Mouse (Mus musculus) E14TG2a.4 (cell line): Measurements from ENCODE around the gene Gm49354.

ENCODE experiments used
- H3K27me3 ChIP-seq: 2 replicates; pipeline ENCODE4 v1.6.1; 2014; ENCODE audit warnings: low read length, control low read depth; ENCODE audit not compliant: insufficient read depth
- H3K36me3 ChIP-seq: 2 replicates; pipeline ENCODE4 v1.6.1; 2014; ENCODE audit warnings: low read length, control low read depth; ENCODE audit not compliant: insufficient read depth
- H3K4me1 ChIP-seq: replicated peaks from 2 replicates; pipeline ENCODE4 v1.6.1; 2014; ENCODE audit warnings: low read depth, low read length, control low read depth
- H3K4me3 ChIP-seq: replicated peaks from 2 replicates; pipeline ENCODE4 v1.5.1; 2014; ENCODE audit warnings: mild to moderate bottlenecking, low read length
- H3K9me3 ChIP-seq: 2 replicates; pipeline ENCODE4 v1.6.1; 2014; ENCODE audit warnings: low read length, control low read depth
- CTCF ChIP-seq: conservative IDR thresholded peaks from 2 replicates; pipeline ENCODE4 v1.5.1; 2014; ENCODE audit warnings: low read length
- NANOG ChIP-seq: IDR thresholded peaks from 2 replicates; pipeline ENCODE4 v1.6.1; 2014; ENCODE audit warnings: borderline replicate concordance, low read length, mixed read lengths
- POU5F1 ChIP-seq: IDR thresholded peaks from 2 replicates; pipeline ENCODE4 v1.6.1; 2014; ENCODE audit warnings: low read length, borderline replicate concordance

The Gm49354 gene

GRCm38 (mm10) chr13:59782145-59782544 is at the start of gene Gm49354:
TSS of gene Gm49354 (minus strand) at chr13:59782245.
- Histone ChIP-seq H3K4me1 (no peaks in the 10 kb centered on the region), H3K27me3 (no peaks in the 10 kb centered on the region), H3K4me3 (no peak within 1 kb of the TSS), H3K36me3 (peaks cover 96% of the 10 kb centered on the region), H3K9me3 (no peaks in the 10 kb centered on the region)
- TF ChIP-seq CTCF (no peak), NANOG (no peak), POU5F1 (no peak)

DNA sequence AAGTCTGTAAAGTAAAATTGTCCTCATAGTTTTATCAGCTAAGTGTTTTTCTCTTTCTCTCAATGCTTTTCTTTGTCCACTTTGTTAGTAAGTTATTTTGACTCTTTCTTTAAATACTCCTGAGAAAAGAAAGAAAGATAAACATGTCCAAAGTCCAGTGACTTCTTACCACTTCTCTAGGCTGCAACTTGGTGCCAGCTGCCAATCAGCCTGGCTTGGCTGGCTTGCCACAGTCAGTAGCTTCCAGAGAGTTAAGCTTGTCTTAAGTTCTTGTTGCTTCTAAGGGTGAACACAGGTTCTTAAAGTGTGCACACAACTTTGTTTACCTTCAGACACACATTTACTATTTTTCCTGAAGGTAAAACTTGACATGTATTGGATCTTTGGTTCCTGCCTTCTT is 43.9 kb upstream of the Gm49354 start:
- 0 out of 2 replicates have a peak, but pooled peaks cover 6% of the 10 kb centered on the region for H3K27me3 ChIP-seq
- peaks cover 7% of the 10 kb centered on the region for H3K36me3 ChIP-seq
- H3K4me1 ChIP-seq: peaks cover 23% of the 10 kb centered on the region
- no peak for TF ChIP-seq NANOG
- H3K4me3 ChIP-seq: no peak overlapping the region
- H3K9me3 ChIP-seq: no peaks in the 10 kb centered on the region

DNA sequence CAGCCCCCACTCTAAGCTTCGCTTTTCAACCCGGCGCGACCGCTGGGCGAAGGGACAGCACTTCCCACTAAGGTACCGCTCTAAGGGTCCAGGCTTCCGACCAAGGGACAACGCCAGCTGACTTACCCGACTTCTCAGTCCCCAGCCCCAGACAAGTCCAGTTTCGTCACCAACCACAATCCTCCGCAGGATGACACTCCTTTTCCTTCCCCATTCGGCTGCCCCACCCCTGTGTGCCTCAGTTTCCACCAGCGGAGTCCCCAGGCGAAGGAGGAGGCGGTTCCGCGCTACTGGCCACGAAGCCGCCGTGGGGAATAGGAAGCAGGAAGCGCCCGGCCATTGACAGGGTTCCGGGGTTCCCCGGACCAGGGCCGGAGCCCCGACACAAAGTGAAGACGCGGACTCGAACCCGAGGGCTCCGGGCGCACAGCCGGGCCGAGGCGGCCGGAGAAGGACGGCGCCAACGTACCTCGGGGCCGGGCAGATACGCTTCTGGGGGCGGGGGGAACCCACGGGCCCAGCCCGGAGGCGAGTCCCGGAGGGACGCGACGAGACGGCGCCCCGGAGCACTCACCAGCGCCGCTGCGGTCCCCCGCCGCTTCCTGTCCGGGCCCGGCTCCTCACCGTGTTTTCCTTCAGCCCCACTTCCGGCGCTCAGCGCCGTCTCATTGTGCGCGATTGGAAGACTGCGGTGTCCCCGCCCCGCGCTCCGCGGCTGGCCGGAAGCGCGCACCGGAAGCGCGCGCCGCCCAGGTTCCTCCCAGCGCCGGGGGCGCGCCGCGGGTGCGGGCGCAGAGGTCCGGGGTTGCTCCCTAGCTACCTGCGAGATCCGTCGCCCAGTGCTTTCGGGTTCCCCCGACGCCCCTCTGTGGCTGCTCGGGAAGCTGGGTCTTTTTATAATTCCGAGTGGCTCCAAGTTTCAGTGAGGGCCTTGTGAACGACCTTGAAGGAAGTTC is 40.7 kb upstream of the Gm49354 start, which contains the start of gene Tut7:
Tut7 (minus strand) TSS at position 641 of the 956 bp plus-strand sequence.
- TF ChIP-seq CTCF (no peak), POU5F1 (no peak), NANOG (no peak)
- peaks cover 30% of the 10 kb centered on the region for H3K36me3 ChIP-seq
- H3K4me3 ChIP-seq: peak within 1 kb of the TSS; percentile 100
- no peaks in the 10 kb centered on the region for H3K9me3 ChIP-seq
- peaks cover 37% of the 10 kb centered on the region for H3K4me1 ChIP-seq
- 0 out of 2 replicates have a peak, but pooled peaks cover 5% of the 10 kb centered on the region for H3K27me3 ChIP-seq

DNA sequence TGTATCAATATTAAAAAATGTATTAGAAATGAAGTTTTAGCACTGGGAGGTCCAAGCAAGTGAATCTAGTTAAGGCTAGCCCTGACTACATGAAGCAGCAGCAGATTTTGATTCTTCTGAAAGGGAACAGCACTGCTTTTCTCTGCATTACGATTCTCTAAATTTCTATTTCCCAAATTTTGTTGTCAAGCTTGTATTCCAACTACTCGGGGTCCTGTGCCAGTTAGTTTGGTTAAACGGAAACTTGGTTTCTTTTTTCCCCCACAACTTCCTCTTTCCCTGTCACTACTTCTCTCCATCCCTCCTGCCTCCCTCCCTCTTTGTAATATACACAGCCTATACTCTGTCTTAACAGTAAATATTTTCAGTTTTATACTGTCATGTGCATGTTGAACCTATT is 38.8 kb upstream of the Gm49354 start:
- TF ChIP-seq CTCF (no peak), NANOG (no peak)
- H3K9me3 ChIP-seq: no peaks in the 10 kb centered on the region
- peaks cover 48% of the 10 kb centered on the region for H3K36me3 ChIP-seq
- peaks cover 37% of the 10 kb centered on the region for H3K4me1 ChIP-seq
- H3K27me3 ChIP-seq: no peaks in the 10 kb centered on the region
- H3K4me3 ChIP-seq: no peak overlapping the region

DNA sequence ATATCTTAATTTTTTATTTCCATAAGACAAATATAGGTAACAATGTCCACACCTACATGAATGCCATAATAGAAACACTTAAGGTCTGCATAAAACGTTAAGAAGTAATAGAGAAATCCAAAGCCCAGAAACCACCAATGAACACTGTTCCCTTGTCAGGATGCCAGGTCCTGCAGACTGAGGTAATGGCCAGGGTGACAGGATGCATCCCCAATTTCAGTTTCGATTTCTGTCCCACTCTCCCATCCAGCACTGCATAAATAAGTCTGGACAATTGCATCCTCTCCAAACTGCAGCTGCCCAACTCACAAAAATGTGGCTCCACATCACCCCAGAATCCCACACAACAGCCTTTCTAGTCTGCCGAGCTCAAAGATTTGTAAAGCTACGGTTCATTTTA is 38.1 kb upstream of the Gm49354 start:
- H3K4me1 ChIP-seq: peaks cover 37% of the 10 kb centered on the region
- no peaks in the 10 kb centered on the region for H3K9me3 ChIP-seq
- H3K4me3 ChIP-seq: no peak overlapping the region
- H3K36me3 ChIP-seq: peaks cover 55% of the 10 kb centered on the region
- TF ChIP-seq CTCF (no peak), NANOG (no peak), POU5F1 (no peak)
- no peaks in the 10 kb centered on the region for H3K27me3 ChIP-seq

DNA sequence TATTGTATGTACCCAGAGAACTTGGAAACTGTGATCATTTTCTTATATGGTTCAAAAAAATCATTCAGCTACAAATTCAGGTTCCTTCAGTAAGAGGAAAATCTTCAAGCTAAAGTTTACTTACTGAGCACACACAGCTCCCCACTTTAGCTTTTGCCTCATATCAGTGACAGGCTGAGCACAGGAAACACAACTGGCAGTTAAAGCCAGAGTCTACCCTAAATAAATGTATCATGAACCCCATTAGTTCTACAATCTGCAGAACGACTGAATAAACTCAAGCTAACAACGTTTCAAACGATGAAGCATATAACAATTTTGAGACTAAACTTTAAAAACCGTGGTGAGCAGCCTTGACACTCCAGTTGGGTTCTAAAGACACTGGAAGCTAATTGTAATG is 35.3 kb upstream of the Gm49354 start:
- Histone ChIP-seq H3K4me3 (no peak overlapping the region), H3K27me3 (no peaks in the 10 kb centered on the region), H3K9me3 (no peaks in the 10 kb centered on the region), H3K36me3 (peaks cover 78% of the 10 kb centered on the region), H3K4me1 (peaks cover 27% of the 10 kb centered on the region)
- TF ChIP-seq CTCF (no peak), POU5F1 (no peak), NANOG (no peak)

- peaks cover 92% of the 10 kb centered on the region for H3K36me3 ChIP-seq
- TF ChIP-seq POU5F1 (no peak), CTCF (no peak), NANOG (no peak)
- no peaks in the 10 kb centered on the region for H3K9me3 ChIP-seq
- H3K4me1 ChIP-seq: peaks cover 9% of the 10 kb centered on the region
- no peak overlapping the region for H3K4me3 ChIP-seq
- H3K27me3 ChIP-seq: no peaks in the 10 kb centered on the region
Observed at GRCm38 (mm10) chr13:59814109-59814591, 32.1 kb upstream of the Gm49354 start.

DNA sequence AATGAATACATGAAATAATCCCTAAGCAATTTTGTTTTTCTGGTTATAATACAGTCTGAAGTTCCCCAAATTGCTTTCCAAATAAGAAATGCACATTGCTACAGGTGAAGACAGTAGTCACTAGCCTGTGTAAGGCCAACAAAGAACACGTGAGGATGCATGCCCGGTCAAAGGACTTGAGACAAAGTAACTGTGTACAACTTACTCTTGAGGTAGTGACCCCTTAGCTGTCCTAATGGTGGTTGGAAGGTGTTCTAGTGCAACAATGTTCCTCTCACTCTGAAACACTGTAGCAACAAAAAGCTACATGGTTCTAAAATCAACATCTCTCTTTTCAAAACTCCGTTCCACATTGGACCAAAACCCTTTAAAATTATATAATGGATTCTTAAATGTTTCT is 29.5 kb upstream of the Gm49354 start:
- Histone ChIP-seq H3K4me3 (no peak overlapping the region), H3K27me3 (no peaks in the 10 kb centered on the region), H3K36me3 (peaks cover 95% of the 10 kb centered on the region), H3K9me3 (no peaks in the 10 kb centered on the region), H3K4me1 (no peaks in the 10 kb centered on the region)
- TF ChIP-seq CTCF (no peak), NANOG (no peak), POU5F1 (no peak)

GRCm38 (mm10) chr13:59801000-59801399 is 19.0 kb upstream of the Gm49354 start:
- peaks cover 100% of the 10 kb centered on the region for H3K36me3 ChIP-seq
- H3K27me3 ChIP-seq: no peaks in the 10 kb centered on the region
- H3K4me3 ChIP-seq: no peak overlapping the region
- TF ChIP-seq NANOG (no peak), CTCF (no peak), POU5F1 (no peak)
- peaks cover 12% of the 10 kb centered on the region for H3K4me1 ChIP-seq
- no peaks in the 10 kb centered on the region for H3K9me3 ChIP-seq
